Mouse (Mus musculus): ENCODE measurements at regions not wholly inside any gene's neighbourhood (a gene's known extent, or its start where the extent isn't known, plus 50 kb on each side); places are given as distances from the start of the nearest gene placed in this dataset.
"Not testable (repeated sequence)": the region's sequence is repeated elsewhere in the genome, so short reads cannot be mapped to it uniquely, and the experiment has no call there.

- H3K36me3 ChIP-seq (replicated peaks; ENCODE audit: control insufficient read depth, insufficient read depth); H3K4me2 ChIP-seq (replicated peaks); DNase-seq (ENCODE audit: low spot score); H3K4me3 ChIP-seq (replicated peaks; ENCODE audit: low read length); H3K9ac ChIP-seq; H3K27me3 ChIP-seq (ENCODE audit: control insufficient read depth, insufficient read depth, low read length); H3K4me1 ChIP-seq (replicated peaks; ENCODE audit: control insufficient read depth, insufficient read depth, low read length); H3K9me3 ChIP-seq (ENCODE audit: control insufficient read depth, low read length); ATAC-seq (ENCODE audit: low FRiP score); H3K27ac ChIP-seq: not testable (repeated sequence)
- WGBS: 53% methylated on average over 2 of the region's 2 CpGs
Measured at GRCm38 (mm10) chr3:18828788-18829320, 799.6 kb downstream of the 1700064H15Rik start.

- no peaks in the 10 kb centered on the region for H3K4me1 ChIP-seq (replicated peaks; ENCODE audit: control insufficient read depth, insufficient read depth, low read length)
- no peaks in the 10 kb centered on the region for H3K9me3 ChIP-seq (ENCODE audit: control insufficient read depth, low read length)
- H3K27me3 ChIP-seq (ENCODE audit: control insufficient read depth, insufficient read depth, low read length): no peaks in the 10 kb centered on the region
- H3K9ac ChIP-seq: no peak overlapping the region
- DNase-seq (ENCODE audit: low spot score) (no peak), ATAC-seq (ENCODE audit: low FRiP score) (peak; percentile 74)
- 78% methylated on average over 4 of the region's 4 CpGs for WGBS
- H3K36me3 ChIP-seq (replicated peaks; ENCODE audit: control insufficient read depth, insufficient read depth): no peaks in the 10 kb centered on the region
- H3K4me3 ChIP-seq (replicated peaks; ENCODE audit: low read length): no peak overlapping the region
- no peak overlapping the region for H3K27ac ChIP-seq
- no peak overlapping the region for H3K4me2 ChIP-seq (replicated peaks)
Measured at GRCm38 (mm10) chr3:18868117-18868739, 760.2 kb downstream of the 1700064H15Rik start.

- Histone ChIP-seq H3K4me1 (replicated peaks; ENCODE audit: control insufficient read depth, insufficient read depth, low read length) (no peaks in the 10 kb centered on the region), H3K27me3 (ENCODE audit: control insufficient read depth, insufficient read depth, low read length) (no peaks in the 10 kb centered on the region), H3K4me3 (replicated peaks; ENCODE audit: low read length) (no peak overlapping the region), H3K9me3 (ENCODE audit: control insufficient read depth, low read length) (no peaks in the 10 kb centered on the region), H3K4me2 (replicated peaks) (no peak overlapping the region), H3K27ac (no peak overlapping the region), H3K36me3 (replicated peaks; ENCODE audit: control insufficient read depth, insufficient read depth) (no peaks in the 10 kb centered on the region), H3K9ac (no peak overlapping the region)
- 83% methylated on average over 2 of the region's 2 CpGs for WGBS
- DNase-seq (ENCODE audit: low spot score) (no peak), ATAC-seq (ENCODE audit: low FRiP score) (peak; percentile 34; the same call in 1 of the 2 replicates)
Measured at GRCm38 (mm10) chr3:18868758-18869157, 759.7 kb downstream of the 1700064H15Rik start.

- Histone ChIP-seq H3K4me2 (replicated peaks) (no peak overlapping the region), H3K9me3 (ENCODE audit: control insufficient read depth, low read length) (no peaks in the 10 kb centered on the region), H3K36me3 (replicated peaks; ENCODE audit: control insufficient read depth, insufficient read depth) (no peaks in the 10 kb centered on the region), H3K27ac (no peak overlapping the region), H3K4me1 (replicated peaks; ENCODE audit: control insufficient read depth, insufficient read depth, low read length) (no peaks in the 10 kb centered on the region), H3K4me3 (replicated peaks; ENCODE audit: low read length) (no peak overlapping the region), H3K9ac (no peak overlapping the region), H3K27me3 (ENCODE audit: control insufficient read depth, insufficient read depth, low read length) (no peaks in the 10 kb centered on the region)
- no peak for DNase-seq (ENCODE audit: low spot score)
- 98% methylated on average over 1 of the region's 1 CpGs for WGBS
- no peak for ATAC-seq (ENCODE audit: low FRiP score)
Measured at GRCm38 (mm10) chr3:18877060-18877459, 751.4 kb downstream of the 1700064H15Rik start.

- Histone ChIP-seq H3K27me3 (ENCODE audit: control insufficient read depth, insufficient read depth, low read length) (no peaks in the 10 kb centered on the region), H3K9me3 (ENCODE audit: control insufficient read depth, low read length) (no peaks in the 10 kb centered on the region), H3K4me2 (replicated peaks) (no peak overlapping the region), H3K4me1 (replicated peaks; ENCODE audit: control insufficient read depth, insufficient read depth, low read length) (no peaks in the 10 kb centered on the region), H3K9ac (no peak overlapping the region), H3K4me3 (replicated peaks; ENCODE audit: low read length) (no peak overlapping the region), H3K36me3 (replicated peaks; ENCODE audit: control insufficient read depth, insufficient read depth) (no peaks in the 10 kb centered on the region), H3K27ac (no peak overlapping the region)
- ATAC-seq (ENCODE audit: low FRiP score): no peak
- DNase-seq (ENCODE audit: low spot score): no peak
- 86% methylated on average over 3 of the region's 3 CpGs for WGBS
Measured at GRCm38 (mm10) chr3:18877572-18877971, 750.9 kb downstream of the 1700064H15Rik start.

- ATAC-seq (ENCODE audit: low FRiP score) (no peak), DNase-seq (ENCODE audit: low spot score) (no peak)
- Histone ChIP-seq H3K9ac (no peak overlapping the region), H3K9me3 (ENCODE audit: control insufficient read depth, low read length) (no peaks in the 10 kb centered on the region), H3K27me3 (ENCODE audit: control insufficient read depth, insufficient read depth, low read length) (no peaks in the 10 kb centered on the region), H3K4me1 (replicated peaks; ENCODE audit: control insufficient read depth, insufficient read depth, low read length) (no peaks in the 10 kb centered on the region), H3K4me2 (replicated peaks) (no peak overlapping the region), H3K27ac (no peak overlapping the region), H3K36me3 (replicated peaks; ENCODE audit: control insufficient read depth, insufficient read depth) (no peaks in the 10 kb centered on the region), H3K4me3 (replicated peaks; ENCODE audit: low read length) (no peak overlapping the region)
- WGBS: 79% methylated on average over 2 of the region's 2 CpGs
Measured at GRCm38 (mm10) chr3:18881186-18881585, 747.3 kb downstream of the 1700064H15Rik start.

GRCm38 (mm10) chr3:18892813-18893212 is 735.7 kb downstream of the 1700064H15Rik start:
- WGBS: 96% methylated on average over 2 of the region's 2 CpGs
- no peaks in the 10 kb centered on the region for H3K4me1 ChIP-seq (replicated peaks; ENCODE audit: control insufficient read depth, insufficient read depth, low read length)
- no peaks in the 10 kb centered on the region for H3K27me3 ChIP-seq (ENCODE audit: control insufficient read depth, insufficient read depth, low read length)
- no peak overlapping the region for H3K9ac ChIP-seq
- H3K4me3 ChIP-seq (replicated peaks; ENCODE audit: low read length): no peak overlapping the region
- no peak for ATAC-seq (ENCODE audit: low FRiP score)
- no peak overlapping the region for H3K4me2 ChIP-seq (replicated peaks)
- DNase-seq (ENCODE audit: low spot score): no peak
- no peaks in the 10 kb centered on the region for H3K36me3 ChIP-seq (replicated peaks; ENCODE audit: control insufficient read depth, insufficient read depth)
- H3K27ac ChIP-seq: no peak overlapping the region
- no peaks in the 10 kb centered on the region for H3K9me3 ChIP-seq (ENCODE audit: control insufficient read depth, low read length)

- Histone ChIP-seq H3K27ac (no peak overlapping the region), H3K36me3 (replicated peaks; ENCODE audit: control insufficient read depth, insufficient read depth) (no peaks in the 10 kb centered on the region), H3K4me1 (replicated peaks; ENCODE audit: control insufficient read depth, insufficient read depth, low read length) (no peaks in the 10 kb centered on the region), H3K9me3 (ENCODE audit: control insufficient read depth, low read length) (no peaks in the 10 kb centered on the region), H3K4me3 (replicated peaks; ENCODE audit: low read length) (no peak overlapping the region), H3K9ac (no peak overlapping the region), H3K27me3 (ENCODE audit: control insufficient read depth, insufficient read depth, low read length) (no peaks in the 10 kb centered on the region), H3K4me2 (replicated peaks) (no peak overlapping the region)
- WGBS: 62% methylated on average over 3 of the region's 3 CpGs
- DNase-seq (ENCODE audit: low spot score) (no peak), ATAC-seq (ENCODE audit: low FRiP score) (peak; percentile 37; the same call in 1 of the 2 replicates)
Measured at GRCm38 (mm10) chr3:18905769-18906168, 722.7 kb downstream of the 1700064H15Rik start.

- no peak overlapping the region for H3K4me2 ChIP-seq (replicated peaks)
- no peaks in the 10 kb centered on the region for H3K9me3 ChIP-seq (ENCODE audit: control insufficient read depth, low read length)
- no peak overlapping the region for H3K27ac ChIP-seq
- H3K4me3 ChIP-seq (replicated peaks; ENCODE audit: low read length): no peak overlapping the region
- no peaks in the 10 kb centered on the region for H3K4me1 ChIP-seq (replicated peaks; ENCODE audit: control insufficient read depth, insufficient read depth, low read length)
- ATAC-seq (ENCODE audit: low FRiP score): no peak
- 66% methylated on average over 5 of the region's 5 CpGs for WGBS
- no peaks in the 10 kb centered on the region for H3K36me3 ChIP-seq (replicated peaks; ENCODE audit: control insufficient read depth, insufficient read depth)
- DNase-seq (ENCODE audit: low spot score): no peak
- no peak overlapping the region for H3K9ac ChIP-seq
- no peaks in the 10 kb centered on the region for H3K27me3 ChIP-seq (ENCODE audit: control insufficient read depth, insufficient read depth, low read length)
Measured at GRCm38 (mm10) chr3:18906210-18906609, 722.3 kb downstream of the 1700064H15Rik start.

GRCm38 (mm10) chr3:18908737-18909136 is 719.7 kb downstream of the 1700064H15Rik start:
- Histone ChIP-seq H3K9me3 (ENCODE audit: control insufficient read depth, low read length) (no peaks in the 10 kb centered on the region), H3K27me3 (ENCODE audit: control insufficient read depth, insufficient read depth, low read length) (no peaks in the 10 kb centered on the region), H3K27ac (no peak overlapping the region), H3K4me1 (replicated peaks; ENCODE audit: control insufficient read depth, insufficient read depth, low read length) (no peaks in the 10 kb centered on the region), H3K4me2 (replicated peaks) (no peak overlapping the region), H3K9ac (no peak overlapping the region), H3K36me3 (replicated peaks; ENCODE audit: control insufficient read depth, insufficient read depth) (no peaks in the 10 kb centered on the region), H3K4me3 (replicated peaks; ENCODE audit: low read length) (no peak overlapping the region)
- ATAC-seq (ENCODE audit: low FRiP score) (no peak), DNase-seq (ENCODE audit: low spot score) (no peak)
- WGBS: 89% methylated on average over 1 of the region's 1 CpGs

Measured in hindbrain, embryonic 14.5 days (tissue).